Mouse (Mus musculus) embryo, embryonic 10.5 days (tissue): ENCODE results near the gene Spry1.
A peak's percentile ranks its signal among the peaks of the same experiment; 100 is the strongest.
"Not testable (repeated sequence)": the region's sequence is repeated elsewhere in the genome, so short reads cannot be mapped to it uniquely, and the experiment has no call there.

Source experiments
- DNase-seq: peaks from one replicate; pipeline ENCODE4 v3.0.0-alpha.2; 2015; ENCODE audit warnings: low spot score

The Spry1 gene

DNA sequence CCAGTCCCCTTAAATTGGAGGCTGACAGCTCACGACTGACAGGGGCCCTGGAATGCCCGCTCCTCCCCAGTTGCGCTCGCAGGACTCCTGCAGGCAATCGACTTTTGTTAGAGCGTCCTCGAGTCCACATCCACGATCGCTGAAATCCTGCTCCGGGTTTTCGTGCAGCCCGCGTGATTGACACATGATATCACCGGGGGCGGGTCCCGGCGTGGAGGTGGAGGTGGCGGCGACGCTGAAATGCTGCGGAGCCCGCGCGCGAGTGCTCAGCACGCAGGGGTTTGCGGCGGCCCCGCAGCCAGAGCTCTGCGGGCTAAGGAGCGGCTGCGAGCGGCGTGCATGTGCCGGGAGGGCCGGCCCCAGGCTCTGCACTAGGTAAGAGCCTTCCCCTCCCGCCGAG lies at the start of gene Spry1:
TSS of gene Spry1 (plus strand) at position 258 of the 400 bp plus-strand sequence.
- peak; percentile 96 for DNase-seq

GRCm38 (mm10) chr3:37595721-37596120 lies 44.0 kb upstream of the Spry1 start:
- DNase-seq, result no peak

DNA sequence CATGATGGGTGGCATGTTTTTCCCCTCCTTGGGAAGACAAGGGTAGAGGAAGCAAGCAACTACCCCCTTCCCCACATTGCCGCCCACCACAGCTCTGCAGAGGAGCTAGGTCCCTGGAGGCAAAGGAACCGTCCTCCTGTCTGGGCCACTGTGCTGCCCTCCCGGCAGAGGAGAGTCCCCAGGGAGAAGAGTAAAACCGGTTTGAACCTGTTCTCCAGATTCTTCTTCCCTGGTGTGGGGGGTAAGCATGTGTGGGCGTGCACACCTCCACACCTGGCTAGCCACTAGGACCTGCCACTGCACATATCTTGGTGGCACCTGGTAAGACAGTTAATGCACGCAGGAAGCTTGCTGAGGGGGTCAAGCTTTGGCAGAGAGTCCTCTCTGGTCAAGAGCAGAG lies 43.2 kb upstream of the Spry1 start:
- DNase-seq, result no peak

DNA sequence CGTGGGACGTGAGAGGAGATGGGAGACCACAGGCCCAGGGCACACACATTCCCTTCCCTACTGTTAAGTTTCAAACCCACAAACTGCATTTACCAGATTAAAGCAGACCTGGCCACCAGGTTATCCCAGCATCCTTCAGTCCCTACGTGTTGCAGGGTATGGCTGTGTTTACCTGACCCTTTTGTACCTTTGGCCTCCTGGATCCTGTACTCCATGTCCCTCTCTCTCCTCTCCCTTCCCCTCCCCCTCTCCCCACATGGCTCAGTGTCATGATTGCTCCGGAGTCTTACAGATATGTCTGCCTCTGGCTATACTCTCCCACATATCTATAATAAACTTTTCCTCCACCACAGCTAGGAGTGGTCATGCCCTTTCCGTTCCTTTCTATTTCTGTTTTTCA lies 42.5 kb upstream of the Spry1 start:
- no peak for DNase-seq

- not testable (repeated sequence) for DNase-seq
These were observed 40.1 kb upstream of the Spry1 start for GRCm38 (mm10) chr3:37599641-37600040.

DNA sequence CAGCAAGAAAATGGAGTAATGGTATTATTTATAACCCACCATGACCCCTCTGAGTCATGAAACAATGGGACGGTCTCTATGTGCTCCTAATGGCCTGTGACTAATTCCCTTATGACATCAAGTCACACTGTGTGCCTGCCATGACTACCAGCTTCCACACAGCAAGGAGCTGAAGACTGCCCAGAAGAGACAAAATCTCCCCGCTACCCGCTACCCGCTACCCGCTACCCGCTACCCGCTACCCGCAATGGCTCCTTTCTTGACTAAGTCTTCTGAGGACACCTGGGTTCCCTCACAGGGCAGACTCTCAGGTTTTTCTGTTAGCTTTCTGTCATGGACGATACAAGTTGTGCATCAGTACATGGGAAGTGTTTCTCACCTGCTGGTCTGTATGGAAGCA lies 37.4 kb upstream of the Spry1 start:
- DNase-seq, result no peak

DNA sequence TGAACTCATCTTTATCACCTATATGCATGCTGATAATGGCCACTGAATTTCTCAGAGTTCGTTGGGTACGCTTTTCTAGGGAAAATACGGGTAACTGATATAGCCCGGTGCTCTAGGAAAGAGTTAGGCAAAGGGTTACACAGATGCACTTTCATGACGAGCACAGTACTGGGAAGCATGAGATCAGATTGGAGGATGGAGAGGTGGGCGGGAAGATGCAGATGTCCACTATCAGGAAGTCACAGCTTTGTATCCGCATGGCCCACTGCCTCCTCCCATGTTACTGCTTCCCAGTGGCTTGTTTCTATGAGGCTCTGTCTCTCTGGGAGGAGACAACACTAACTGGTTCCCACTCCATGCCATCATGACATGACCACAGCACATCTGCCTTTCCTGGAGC lies 36.9 kb upstream of the Spry1 start:
- DNase-seq, result no peak

- DNase-seq, result no peak
These were observed 36.2 kb upstream of the Spry1 start for GRCm38 (mm10) chr3:37603541-37603940.

DNA sequence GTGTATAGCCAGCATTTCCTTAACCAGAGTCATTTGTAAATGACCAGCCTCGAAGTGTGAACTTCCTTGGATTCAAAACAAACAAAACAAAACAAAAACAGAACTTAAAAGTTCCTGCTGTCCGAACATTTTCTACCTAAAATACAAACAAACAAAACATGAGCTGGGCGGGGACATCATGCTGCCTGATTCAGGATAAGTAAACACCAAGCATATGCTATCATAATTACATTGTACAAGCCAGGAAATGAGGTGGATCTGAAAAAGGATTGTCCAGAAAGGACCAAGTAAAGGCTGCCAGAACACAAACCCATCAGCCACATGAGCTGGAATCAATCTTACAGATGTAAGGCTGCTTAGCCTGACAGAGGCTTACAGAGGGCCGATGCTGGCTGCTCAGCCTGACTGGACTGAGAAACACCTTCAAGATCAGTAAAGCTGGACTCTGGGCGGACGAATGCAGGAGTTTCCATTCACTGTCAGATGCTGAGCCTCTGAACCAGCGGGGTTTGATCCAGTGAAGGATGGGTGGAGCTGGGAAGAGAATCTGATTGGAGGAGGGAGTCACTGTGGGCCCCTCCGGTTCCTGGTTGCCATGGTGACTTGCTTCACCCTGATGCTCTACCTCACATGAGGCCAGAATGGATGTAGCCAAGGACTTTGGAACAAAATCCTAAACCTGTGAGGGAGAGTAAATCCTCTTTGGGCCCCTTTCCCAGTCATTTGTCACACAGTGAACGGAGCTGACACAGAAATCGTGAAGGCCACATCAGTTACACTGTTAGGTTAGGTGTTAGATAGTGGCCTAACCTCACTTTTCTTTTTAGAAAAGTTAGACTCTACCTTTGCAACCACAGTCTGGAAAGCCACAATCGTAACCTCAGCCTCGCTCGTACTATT lies 34.5 kb upstream of the Spry1 start:
- no peak for DNase-seq

- no peak for DNase-seq
These were observed 33.9 kb upstream of the Spry1 start for GRCm38 (mm10) chr3:37605876-37606238.

GRCm38 (mm10) chr3:37608926-37609325 lies 30.8 kb upstream of the Spry1 start:
- no peak for DNase-seq

GRCm38 (mm10) chr3:37610670-37611069 lies 29.1 kb upstream of the Spry1 start:
- DNase-seq, result no peak

GRCm38 (mm10) chr3:37613722-37614121 lies 26.0 kb upstream of the Spry1 start:
- DNase-seq, result no peak

GRCm38 (mm10) chr3:37614878-37615650 lies 24.7 kb upstream of the Spry1 start:
- no peak for DNase-seq

- DNase-seq, result peak; percentile 39
These were observed 22.9 kb upstream of the Spry1 start for GRCm38 (mm10) chr3:37616586-37617547.

DNA sequence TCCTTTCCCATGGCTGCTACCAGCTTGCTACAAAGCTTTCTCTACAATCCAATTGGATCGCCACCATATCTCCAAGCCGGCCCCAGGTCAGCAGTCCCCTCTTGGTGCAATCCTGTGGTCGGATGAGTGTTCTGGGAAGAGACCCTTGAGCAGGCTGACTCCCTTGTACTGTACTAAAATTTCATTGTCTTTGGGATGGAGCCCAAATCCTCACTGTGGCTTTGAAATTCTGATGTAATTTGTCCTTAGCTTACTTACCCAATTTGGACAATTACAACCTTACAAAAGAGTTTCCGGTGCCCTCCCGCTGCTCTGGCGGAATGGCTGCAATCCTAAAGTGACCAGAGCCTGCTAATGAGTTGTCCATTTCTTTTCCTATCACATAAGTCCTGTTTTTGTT lies 7.5 kb upstream of the Spry1 start:
- DNase-seq, result no peak

GRCm38 (mm10) chr3:37632751-37633150 lies 7.0 kb upstream of the Spry1 start:
- no peak for DNase-seq

DNA sequence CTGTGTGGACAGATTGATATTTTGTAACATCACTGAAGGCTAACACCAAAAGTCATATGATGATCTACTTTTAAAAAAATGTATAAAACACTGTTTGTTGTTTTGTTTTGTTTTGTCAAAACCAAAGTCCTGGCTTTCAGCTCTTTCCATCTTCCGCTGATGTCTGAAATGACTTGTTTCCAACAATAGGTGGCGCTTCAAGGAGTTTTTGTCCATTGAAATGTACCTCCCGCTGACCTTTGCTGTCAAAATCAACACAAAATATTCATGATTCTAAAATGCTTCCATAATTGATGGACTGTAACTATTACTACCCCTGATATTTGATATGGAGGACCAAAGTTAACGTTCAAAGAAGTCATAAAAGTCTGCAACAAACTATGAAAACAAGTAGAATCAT lies 5.1 kb upstream of the Spry1 start:
- peak; percentile 65 for DNase-seq

- no peak for DNase-seq
These were observed 2.8 kb upstream of the Spry1 start for GRCm38 (mm10) chr3:37636921-37637320.

DNA sequence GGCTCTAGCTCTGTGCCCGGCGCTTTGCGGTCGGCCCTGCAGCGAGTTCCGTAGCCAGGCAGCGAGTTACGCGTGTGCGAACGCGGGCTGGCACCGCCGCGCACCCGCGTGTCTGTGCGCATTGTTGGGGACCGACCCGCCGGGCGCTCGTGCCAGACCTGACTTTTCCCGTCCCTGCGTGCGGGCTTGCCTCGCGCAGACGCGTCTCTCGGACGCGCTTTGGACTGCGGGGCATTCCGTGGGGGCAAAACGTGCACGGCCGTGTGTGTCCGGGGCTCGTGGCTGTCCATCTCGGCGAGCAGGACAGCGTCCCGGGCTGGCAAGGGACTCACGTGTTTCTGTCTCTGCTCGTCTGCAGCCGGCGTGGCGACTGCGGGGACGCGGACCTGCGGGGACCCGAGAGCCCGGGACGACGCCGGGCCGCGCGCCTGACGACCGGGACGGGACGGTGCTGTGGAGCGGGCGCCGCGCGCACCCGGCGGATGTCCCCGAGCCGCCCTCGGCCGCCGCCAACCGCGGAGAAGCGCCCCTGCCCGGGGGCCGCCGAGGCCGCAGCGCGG lies 495 bp downstream of the Spry1 start:
- DNase-seq, result peak; percentile 47

- DNase-seq, result peak; percentile 83
These were observed 1.1 kb downstream of the Spry1 start for GRCm38 (mm10) chr3:37640810-37641209.
